Mouse (Mus musculus): ENCODE data around the gene Prpf6. TPM values are rescaled to one million over a fixed set of nuclear protein-coding genes. Genes with fewer than 3 reads are reported as not detected.

The Prpf6 gene
- polyA plus RNA-seq, 1 experiment from 2014 or later = 63.6 TPM

GRCm38 (mm10) chr2:181580131-181580772, 11.4 kb upstream of the Prpf6 start:
- peak overlapping the region; percentile 62 for H3K4me3 ChIP-seq (replicated peaks)
- peak overlapping the region; percentile 31; the same call in 1 of the 2 replicates for H3K9ac ChIP-seq
- peaks cover 27% of the 10 kb centered on the region for H3K4me1 ChIP-seq
- 62% methylated on average over 5 of the region's 5 CpGs for WGBS
- ATAC-seq (ENCODE audit: insufficient number of reproducible peaks, low FRiP score, low TSS enrichment, low read depth) = no peak
- peak overlapping the region; percentile 94 for H3K4me2 ChIP-seq (replicated peaks)
- peak overlapping the region; percentile 91 for H3K27ac ChIP-seq (replicated peaks)
- no peaks in the 10 kb centered on the region for H3K27me3 ChIP-seq
- H3K9me3 ChIP-seq (replicated peaks) = no peaks in the 10 kb centered on the region
- peaks cover 18% of the 10 kb centered on the region for H3K36me3 ChIP-seq

DNA sequence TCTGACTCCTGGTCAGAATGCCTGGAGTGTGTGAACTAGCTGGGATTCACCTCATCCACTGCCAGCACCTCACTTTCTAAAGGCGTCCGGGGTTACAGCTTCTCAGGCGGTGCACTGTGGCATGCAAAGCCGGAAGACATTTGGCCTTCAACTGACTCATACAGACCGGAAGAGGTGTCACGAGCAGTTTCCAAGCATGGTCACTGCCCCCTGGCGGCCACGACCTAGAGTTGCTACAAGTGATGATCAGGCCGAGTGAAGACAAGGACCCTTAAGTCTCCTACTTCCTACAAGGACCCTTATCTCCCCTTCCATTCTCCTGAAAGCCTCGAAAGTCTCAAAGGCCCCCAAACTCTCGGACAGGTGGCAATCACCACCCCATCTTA, 10.7 kb upstream of the Prpf6 start:
- H3K4me1 ChIP-seq = peaks cover 27% of the 10 kb centered on the region
- H3K27me3 ChIP-seq = no peaks in the 10 kb centered on the region
- peak overlapping the region; percentile 94 for H3K4me2 ChIP-seq (replicated peaks)
- H3K36me3 ChIP-seq = peaks cover 26% of the 10 kb centered on the region
- H3K9me3 ChIP-seq (replicated peaks) = no peaks in the 10 kb centered on the region
- peak overlapping the region; percentile 91 for H3K27ac ChIP-seq (replicated peaks)
- under 1% methylated on average over 11 of the region's 11 CpGs for WGBS
- peak overlapping the region; percentile 62 for H3K4me3 ChIP-seq (replicated peaks)
- H3K9ac ChIP-seq = peak overlapping the region; percentile 50
- peak; percentile 80 for ATAC-seq (ENCODE audit: insufficient number of reproducible peaks, low FRiP score, low TSS enrichment, low read depth)

DNA sequence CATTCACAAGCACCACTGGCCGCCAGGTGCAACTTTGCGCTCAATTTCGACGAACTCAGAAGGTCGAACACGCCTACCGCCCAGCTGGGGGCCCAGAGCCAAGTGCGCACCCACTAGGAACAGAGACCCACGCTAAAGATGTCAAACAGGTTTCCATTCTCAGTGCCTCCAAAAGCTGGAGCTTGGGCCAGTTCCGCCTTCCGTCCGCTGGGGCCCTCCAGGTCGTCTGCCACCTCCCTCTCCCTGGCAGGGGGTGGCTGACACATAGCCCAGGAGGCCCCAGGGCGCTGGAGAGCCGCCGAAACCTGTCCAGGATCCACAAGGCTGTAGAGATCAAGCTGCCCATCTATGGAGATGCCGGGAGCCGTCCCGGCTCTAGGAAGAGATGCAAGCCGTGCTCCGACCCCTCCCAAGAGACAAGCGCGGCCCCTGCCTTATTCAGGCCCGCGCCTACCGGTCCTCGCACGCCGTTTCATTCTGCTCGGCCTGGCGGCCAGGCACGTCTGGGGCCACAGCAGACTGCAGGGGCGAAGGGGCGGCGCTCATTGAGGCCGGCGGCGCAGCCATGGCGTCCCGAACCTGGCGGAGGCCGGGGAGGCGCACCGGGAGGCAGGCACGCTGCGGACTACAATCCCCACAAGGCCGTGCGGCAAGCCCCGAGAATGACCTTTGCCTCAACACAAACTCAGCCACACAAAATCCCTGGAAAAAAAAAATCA, 10.1 kb upstream of the Prpf6 start:
- Histone ChIP-seq H3K4me3 (replicated peaks) (peak overlapping the region; percentile 62), H3K4me1 (peaks cover 27% of the 10 kb centered on the region), H3K4me2 (replicated peaks) (peak overlapping the region; percentile 94), H3K27me3 (no peaks in the 10 kb centered on the region), H3K27ac (replicated peaks) (peak overlapping the region; percentile 91), H3K9ac (peak overlapping the region; percentile 50), H3K9me3 (replicated peaks) (no peaks in the 10 kb centered on the region), H3K36me3 (peaks cover 31% of the 10 kb centered on the region)
- ATAC-seq (ENCODE audit: insufficient number of reproducible peaks, low FRiP score, low TSS enrichment, low read depth) = peak; percentile 78
- under 1% methylated on average over 49 of the region's 49 CpGs for WGBS

- 79% methylated on average over 2 of the region's 2 CpGs for WGBS
- Histone ChIP-seq H3K4me2 (replicated peaks) (peak overlapping the region; percentile 94; the same call in 1 of the 2 replicates), H3K27me3 (no peaks in the 10 kb centered on the region), H3K9me3 (replicated peaks) (no peaks in the 10 kb centered on the region), H3K36me3 (peaks cover 39% of the 10 kb centered on the region), H3K27ac (replicated peaks) (no peak overlapping the region; the same call in 1 of the 2 replicates), H3K4me3 (replicated peaks) (peak overlapping the region; percentile 62; the same call in 1 of the 2 replicates), H3K4me1 (peaks cover 27% of the 10 kb centered on the region), H3K9ac (no peak overlapping the region)
- ATAC-seq (ENCODE audit: insufficient number of reproducible peaks, low FRiP score, low TSS enrichment, low read depth) = no peak
Observed at GRCm38 (mm10) chr2:181582358-181582757, 9.3 kb upstream of the Prpf6 start.

- peaks cover 27% of the 10 kb centered on the region for H3K4me1 ChIP-seq
- H3K4me2 ChIP-seq (replicated peaks) = no peak overlapping the region
- WGBS = 96% methylated on average over 1 of the region's 1 CpGs
- no peaks in the 10 kb centered on the region for H3K27me3 ChIP-seq
- ATAC-seq (ENCODE audit: insufficient number of reproducible peaks, low FRiP score, low TSS enrichment, low read depth) = no peak
- H3K9me3 ChIP-seq (replicated peaks) = no peaks in the 10 kb centered on the region
- H3K9ac ChIP-seq = no peak overlapping the region
- no peak overlapping the region for H3K4me3 ChIP-seq (replicated peaks)
- no peak overlapping the region for H3K27ac ChIP-seq (replicated peaks)
- peaks cover 43% of the 10 kb centered on the region for H3K36me3 ChIP-seq
Observed at GRCm38 (mm10) chr2:181582939-181583338, 8.7 kb upstream of the Prpf6 start.

GRCm38 (mm10) chr2:181583460-181584257, 8.0 kb upstream of the Prpf6 start:
- H3K9me3 ChIP-seq (replicated peaks) = no peaks in the 10 kb centered on the region
- no peak for ATAC-seq (ENCODE audit: insufficient number of reproducible peaks, low FRiP score, low TSS enrichment, low read depth)
- no peak overlapping the region for H3K4me3 ChIP-seq (replicated peaks)
- H3K27me3 ChIP-seq = no peaks in the 10 kb centered on the region
- no peak overlapping the region for H3K27ac ChIP-seq (replicated peaks)
- no peak overlapping the region for H3K9ac ChIP-seq
- WGBS = 86% methylated on average over 3 of the region's 3 CpGs
- peaks cover 21% of the 10 kb centered on the region for H3K4me1 ChIP-seq
- H3K4me2 ChIP-seq (replicated peaks) = no peak overlapping the region
- H3K36me3 ChIP-seq = peaks cover 50% of the 10 kb centered on the region

- Histone ChIP-seq H3K4me3 (replicated peaks) (no peak within 1 kb of the TSS), H3K9me3 (replicated peaks) (no peaks in the 10 kb centered on the region), H3K4me2 (replicated peaks) (no peak within 1 kb of the TSS), H3K36me3 (peaks cover 58% of the 10 kb centered on the region), H3K27ac (replicated peaks) (no peak within 1 kb of the TSS), H3K27me3 (no peaks in the 10 kb centered on the region), H3K9ac (no peak within 1 kb of the TSS), H3K4me1 (peaks cover 13% of the 10 kb centered on the region)
- 93% methylated on average over 4 of the region's 4 CpGs for WGBS
- ATAC-seq (ENCODE audit: insufficient number of reproducible peaks, low FRiP score, low TSS enrichment, low read depth) = no peak
Observed at GRCm38 (mm10) chr2:181584411-181584942, 7.2 kb upstream of the Prpf6 start, which contains the start of gene Uckl1. TSS of gene Uckl1 (minus strand) at chr2:181584892.

GRCm38 (mm10) chr2:181585506-181585905, 6.2 kb upstream of the Prpf6 start:
- no peak overlapping the region for H3K9ac ChIP-seq
- 92% methylated on average over 5 of the region's 5 CpGs for WGBS
- H3K27me3 ChIP-seq = no peaks in the 10 kb centered on the region
- no peak overlapping the region for H3K4me3 ChIP-seq (replicated peaks)
- peaks cover 4% of the 10 kb centered on the region for H3K4me1 ChIP-seq
- peaks cover 69% of the 10 kb centered on the region for H3K36me3 ChIP-seq
- no peaks in the 10 kb centered on the region for H3K9me3 ChIP-seq (replicated peaks)
- no peak overlapping the region for H3K27ac ChIP-seq (replicated peaks)
- ATAC-seq (ENCODE audit: insufficient number of reproducible peaks, low FRiP score, low TSS enrichment, low read depth) = no peak
- no peak overlapping the region for H3K4me2 ChIP-seq (replicated peaks)

GRCm38 (mm10) chr2:181586124-181586523, 5.5 kb upstream of the Prpf6 start:
- no peaks in the 10 kb centered on the region for H3K27me3 ChIP-seq
- no peak overlapping the region for H3K27ac ChIP-seq (replicated peaks)
- 90% methylated on average over 3 of the region's 3 CpGs for WGBS
- peaks cover 6% of the 10 kb centered on the region for H3K4me1 ChIP-seq
- no peak overlapping the region for H3K9ac ChIP-seq
- H3K4me2 ChIP-seq (replicated peaks) = no peak overlapping the region
- H3K36me3 ChIP-seq = peaks cover 71% of the 10 kb centered on the region
- ATAC-seq (ENCODE audit: insufficient number of reproducible peaks, low FRiP score, low TSS enrichment, low read depth) = no peak
- no peaks in the 10 kb centered on the region for H3K9me3 ChIP-seq (replicated peaks)
- H3K4me3 ChIP-seq (replicated peaks) = no peak overlapping the region

DNA sequence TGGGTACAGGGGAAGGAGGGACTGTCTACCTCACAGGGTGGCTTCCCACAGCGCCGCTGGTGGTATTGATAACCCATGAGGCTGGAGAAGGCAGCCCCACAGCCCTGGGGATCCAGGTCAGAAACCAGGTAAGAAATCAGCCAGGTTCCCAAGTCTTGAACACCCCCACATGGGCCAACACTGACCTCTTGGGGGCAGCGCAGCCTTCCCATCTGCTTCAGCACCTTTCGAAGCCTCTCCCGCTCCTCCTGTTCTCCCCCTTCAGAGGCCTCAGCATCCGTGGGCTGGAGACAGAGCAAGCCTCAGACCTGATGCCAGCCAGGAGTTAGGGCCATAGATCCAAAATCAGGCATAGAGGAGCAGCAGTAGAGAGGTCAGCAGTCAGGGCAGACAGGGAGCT, 3.9 kb upstream of the Prpf6 start:
- no peak overlapping the region for H3K4me3 ChIP-seq (replicated peaks)
- no peaks in the 10 kb centered on the region for H3K27me3 ChIP-seq
- H3K4me1 ChIP-seq = peaks cover 12% of the 10 kb centered on the region
- H3K36me3 ChIP-seq = peaks cover 71% of the 10 kb centered on the region
- no peak for ATAC-seq (ENCODE audit: insufficient number of reproducible peaks, low FRiP score, low TSS enrichment, low read depth)
- 84% methylated on average over 6 of the region's 6 CpGs for WGBS
- no peak overlapping the region for H3K4me2 ChIP-seq (replicated peaks)
- H3K9me3 ChIP-seq (replicated peaks) = no peaks in the 10 kb centered on the region
- no peak overlapping the region for H3K9ac ChIP-seq
- H3K27ac ChIP-seq (replicated peaks) = no peak overlapping the region

- Histone ChIP-seq H3K27ac (replicated peaks) (no peak overlapping the region), H3K9me3 (replicated peaks) (no peaks in the 10 kb centered on the region), H3K4me2 (replicated peaks) (no peak overlapping the region), H3K27me3 (no peaks in the 10 kb centered on the region), H3K36me3 (peaks cover 71% of the 10 kb centered on the region), H3K4me3 (replicated peaks) (no peak overlapping the region), H3K9ac (no peak overlapping the region), H3K4me1 (peaks cover 16% of the 10 kb centered on the region)
- ATAC-seq (ENCODE audit: insufficient number of reproducible peaks, low FRiP score, low TSS enrichment, low read depth) = no peak
- WGBS = 83% methylated on average over 11 of the region's 11 CpGs
Observed at GRCm38 (mm10) chr2:181588229-181588780, 3.4 kb upstream of the Prpf6 start.

All from embryonic facial prominence, embryonic 15.5 days (tissue).